Mouse (Mus musculus) left cerebral cortex, adult 11 months (tissue): ENCODE measurements at regions not wholly inside any gene's neighbourhood (a gene's known extent, or its start where the extent isn't known, plus 50 kb on each side); places are given as distances from the start of the nearest gene placed in this dataset.

ENCODE experiments used
- DNase-seq: peaks from one replicate; pipeline ENCODE4 v3.0.0; 2022; ENCODE audit warnings: low spot score

- no peak for DNase-seq
Measured at GRCm38 (mm10) chr4:137100756-137101155, 52.2 kb upstream of the Zbtb40 start.
